Mouse (Mus musculus) myocyte (in vitro differentiated cells): ENCODE data around the gene Ankrd63.

ENCODE experiments used
- E2F4 ChIP-seq: IDR thresholded peaks from one replicate; pipeline ENCODE4 v1.6.1; 2011; ENCODE audit warnings: mild to moderate bottlenecking, control low read depth, moderate library complexity; ENCODE audit not compliant: insufficient read depth
- MAX ChIP-seq: IDR thresholded peaks from one replicate; pipeline ENCODE4 v1.6.1; 2011; ENCODE audit warnings: low read depth, mild to moderate bottlenecking, control low read depth
- MYOD1 ChIP-seq, 3 experiments: IDR thresholded peaks; one replicate each; pipeline ENCODE4 v1.6.1; 2011; ENCODE audit warnings: control low read depth in 2 of 3, low read depth in 2 of 3, mild to moderate bottlenecking in 2 of 3, moderate library complexity in 1 of 3; ENCODE audit not compliant: insufficient read length in 2 of 3, control insufficient read depth in 1 of 3
- MYOG ChIP-seq, 3 experiments: IDR thresholded peaks; one replicate each; pipeline ENCODE4 v1.6.1; 2011; ENCODE audit warnings: control low read depth in 2 of 3, low read depth in 2 of 3, mild to moderate bottlenecking in 2 of 3; ENCODE audit not compliant: insufficient read length in 2 of 3, control insufficient read depth in 1 of 3, insufficient read depth in 1 of 3
- POLR2A ChIP-seq: IDR thresholded peaks from one replicate; pipeline ENCODE4 v1.6.1; 2011; ENCODE audit warnings: low read depth, mild to moderate bottlenecking, control low read depth, moderate library complexity; ENCODE audit not compliant: insufficient read length
- SRF ChIP-seq: IDR thresholded peaks from one replicate; pipeline ENCODE4 v1.6.1; 2011; ENCODE audit warnings: low read depth; ENCODE audit not compliant: control insufficient read depth, insufficient read length
- USF1 ChIP-seq: IDR thresholded peaks from one replicate; pipeline ENCODE4 v1.6.1; 2011; ENCODE audit warnings: low read depth, mild to moderate bottlenecking, control low read depth, moderate library complexity

DNA sequence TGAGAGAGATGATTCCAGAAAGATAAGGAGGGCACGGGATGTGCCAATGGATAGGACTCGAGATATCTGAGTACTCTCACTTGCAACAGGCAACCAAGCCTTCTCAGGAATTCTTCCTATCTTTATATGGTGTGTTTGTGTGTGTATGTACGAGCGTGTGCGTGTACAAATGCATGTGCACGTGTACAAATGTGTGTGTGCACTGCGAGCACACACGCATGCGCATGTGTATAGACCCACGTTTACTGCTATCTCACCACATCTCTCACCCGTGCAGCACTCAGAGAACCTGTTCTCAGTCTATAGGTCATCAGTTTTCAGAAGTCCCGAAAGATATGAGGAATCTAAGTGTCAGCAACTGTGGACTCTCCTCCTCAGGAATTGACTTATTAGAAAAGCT is 44.3 kb downstream of the Ankrd63 start:
- TF ChIP-seq POLR2A (no peak), MAX (no peak), USF1 (no peak), MYOD1 (IDR thresholded peaks at IDR 0.05; ENCODE audit: control insufficient read depth in 1 of 3, insufficient read length in 2 of 3, low read depth in 2 of 3) (no peak), MYOG (IDR thresholded peaks at IDR 0.05; ENCODE audit: control insufficient read depth in 1 of 3, insufficient read depth in 1 of 3, insufficient read length in 2 of 3, low read depth in 2 of 3) (no peak), SRF (no peak), E2F4 (no peak)
